Mouse (Mus musculus): ENCODE data around the gene Erc2. TPM values are rescaled to one million over a fixed set of nuclear protein-coding genes. Genes with fewer than 3 reads are reported as not detected.

Gene Erc2
- polyA plus RNA-seq, 1 experiment from 2014 or later, result 90.7 TPM

DNA sequence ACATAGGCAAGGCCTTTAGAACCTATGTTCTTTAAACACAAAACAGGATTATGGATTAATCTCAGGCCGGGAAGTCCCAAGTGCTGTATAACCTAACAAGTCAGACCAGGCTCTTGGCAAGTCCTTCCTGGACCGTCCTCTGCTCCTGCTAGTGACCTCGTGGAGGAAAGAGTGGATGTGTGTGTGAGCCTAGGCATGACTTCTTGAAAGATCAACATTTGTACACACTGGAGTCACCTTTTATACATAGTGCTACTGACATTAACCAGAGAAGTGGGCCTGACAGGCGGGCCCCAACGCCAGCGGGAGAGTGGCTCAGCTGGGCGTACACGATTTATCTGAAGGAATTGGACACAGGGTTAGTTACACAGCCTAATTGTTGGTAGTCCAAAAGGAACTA, 504.6 kb downstream of the Erc2 start:
- H3K36me3 ChIP-seq (ENCODE audit: control insufficient read depth, insufficient read depth, low read length), result no peaks in the 10 kb centered on the region
- H3K27ac ChIP-seq (replicated peaks; ENCODE audit: low read depth, low read length), result no peak overlapping the region
- H3K9me3 ChIP-seq (ENCODE audit: control insufficient read depth, low read length), result no peaks in the 10 kb centered on the region
- no peak for ATAC-seq (ENCODE audit: low FRiP score, low TSS enrichment)
- H3K27me3 ChIP-seq (ENCODE audit: control insufficient read depth, insufficient read depth, low read length), result no peaks in the 10 kb centered on the region
- H3K9ac ChIP-seq (replicated peaks; ENCODE audit: low read length), result no peak overlapping the region
- H3K4me2 ChIP-seq (ENCODE audit: low read length), result no peak overlapping the region
- WGBS, result 89% methylated on average over 8 of the region's 8 CpGs
- no peak for DNase-seq
- H3K4me1 ChIP-seq (ENCODE audit: control insufficient read depth, insufficient read depth, low read length), result no peaks in the 10 kb centered on the region
- no peak overlapping the region for H3K4me3 ChIP-seq (replicated peaks; ENCODE audit: low read depth, low read length)

DNA sequence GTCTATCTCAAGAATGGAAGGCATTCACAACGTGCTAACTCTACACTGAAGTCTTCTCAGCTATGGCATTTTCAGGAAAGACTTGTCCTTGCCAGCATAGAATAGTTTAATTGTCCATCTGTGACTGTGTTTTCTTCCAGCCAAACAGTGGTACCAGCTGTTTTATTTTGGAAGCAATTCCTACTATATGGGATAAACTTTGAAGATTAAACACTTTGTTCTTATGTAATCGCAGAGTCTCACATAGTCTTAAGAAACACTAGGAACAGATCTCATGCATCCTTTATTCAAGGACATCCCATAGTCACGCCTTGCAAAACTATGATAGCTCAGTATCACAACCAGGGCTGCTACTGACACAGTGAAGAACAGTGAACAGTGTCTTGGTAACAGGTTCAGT, 506.8 kb downstream of the Erc2 start:
- ATAC-seq (ENCODE audit: low FRiP score, low TSS enrichment), result no peak
- no peak for DNase-seq
- Histone ChIP-seq H3K4me2 (ENCODE audit: low read length) (no peak overlapping the region), H3K36me3 (ENCODE audit: control insufficient read depth, insufficient read depth, low read length) (no peaks in the 10 kb centered on the region), H3K4me1 (ENCODE audit: control insufficient read depth, insufficient read depth, low read length) (no peaks in the 10 kb centered on the region), H3K4me3 (replicated peaks; ENCODE audit: low read depth, low read length) (no peak overlapping the region), H3K27me3 (ENCODE audit: control insufficient read depth, insufficient read depth, low read length) (no peaks in the 10 kb centered on the region), H3K9ac (replicated peaks; ENCODE audit: low read length) (no peak overlapping the region), H3K27ac (replicated peaks; ENCODE audit: low read depth, low read length) (no peak overlapping the region), H3K9me3 (ENCODE audit: control insufficient read depth, low read length) (no peaks in the 10 kb centered on the region)
- 89% methylated on average over 3 of the region's 3 CpGs for WGBS

DNA sequence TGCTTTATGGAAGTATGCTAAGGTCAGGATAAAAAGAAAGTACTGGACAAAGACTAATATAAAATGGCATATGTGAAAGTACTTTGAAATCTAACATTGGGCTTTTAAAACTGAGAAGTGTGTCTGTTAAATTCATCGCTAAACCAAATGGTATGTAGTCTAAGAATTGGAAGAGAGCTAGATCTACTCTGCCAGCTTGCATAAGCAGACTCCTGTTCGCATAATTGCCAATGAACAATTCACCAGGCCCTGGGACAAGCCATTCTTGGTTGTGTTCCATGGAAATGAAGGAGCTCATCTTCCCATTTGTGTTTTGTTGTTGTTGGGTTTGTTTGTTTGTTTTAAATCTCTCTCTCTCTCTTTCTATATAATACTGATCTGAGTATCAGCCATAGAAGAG, 521.8 kb downstream of the Erc2 start:
- DNase-seq (no peak), ATAC-seq (ENCODE audit: low FRiP score, low TSS enrichment) (no peak)
- no peak overlapping the region for H3K4me3 ChIP-seq (replicated peaks; ENCODE audit: low read depth, low read length)
- H3K4me1 ChIP-seq (ENCODE audit: control insufficient read depth, insufficient read depth, low read length), result no peaks in the 10 kb centered on the region
- H3K9me3 ChIP-seq (ENCODE audit: control insufficient read depth, low read length), result no peaks in the 10 kb centered on the region
- H3K27ac ChIP-seq (replicated peaks; ENCODE audit: low read depth, low read length), result no peak overlapping the region
- no peak overlapping the region for H3K9ac ChIP-seq (replicated peaks; ENCODE audit: low read length)
- H3K36me3 ChIP-seq (ENCODE audit: control insufficient read depth, insufficient read depth, low read length), result no peaks in the 10 kb centered on the region
- no peaks in the 10 kb centered on the region for H3K27me3 ChIP-seq (ENCODE audit: control insufficient read depth, insufficient read depth, low read length)
- no peak overlapping the region for H3K4me2 ChIP-seq (ENCODE audit: low read length)
- WGBS, result 84% methylated on average over 2 of the region's 2 CpGs

DNA sequence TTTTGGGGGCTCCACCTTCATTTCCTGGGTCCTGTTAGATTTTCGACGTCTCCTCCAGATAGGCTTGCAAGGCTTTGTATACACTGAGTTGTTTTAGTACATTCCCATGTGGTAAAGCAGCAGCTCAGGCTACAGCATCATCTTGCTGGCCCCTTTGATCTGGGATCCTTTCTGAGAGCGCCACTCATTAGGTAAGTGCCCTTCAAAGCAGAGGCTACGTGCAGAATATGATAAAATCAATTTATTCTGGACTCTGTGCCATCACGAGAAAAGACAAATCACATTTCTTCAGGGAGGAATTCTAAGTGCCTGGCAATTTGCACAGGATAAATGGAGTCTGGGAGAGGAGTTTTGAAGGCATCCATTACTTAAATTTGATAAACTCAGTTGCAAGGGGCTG, 525.0 kb downstream of the Erc2 start:
- no peaks in the 10 kb centered on the region for H3K4me1 ChIP-seq (ENCODE audit: control insufficient read depth, insufficient read depth, low read length)
- H3K9me3 ChIP-seq (ENCODE audit: control insufficient read depth, low read length), result no peaks in the 10 kb centered on the region
- H3K9ac ChIP-seq (replicated peaks; ENCODE audit: low read length), result no peak overlapping the region
- ATAC-seq (ENCODE audit: low FRiP score, low TSS enrichment), result no peak
- peak; percentile 51 for DNase-seq
- no peaks in the 10 kb centered on the region for H3K27me3 ChIP-seq (ENCODE audit: control insufficient read depth, insufficient read depth, low read length)
- H3K27ac ChIP-seq (replicated peaks; ENCODE audit: low read depth, low read length), result no peak overlapping the region
- H3K4me3 ChIP-seq (replicated peaks; ENCODE audit: low read depth, low read length), result no peak overlapping the region
- no peaks in the 10 kb centered on the region for H3K36me3 ChIP-seq (ENCODE audit: control insufficient read depth, insufficient read depth, low read length)
- WGBS, result 56% methylated on average over 5 of the region's 5 CpGs
- no peak overlapping the region for H3K4me2 ChIP-seq (ENCODE audit: low read length)

DNA sequence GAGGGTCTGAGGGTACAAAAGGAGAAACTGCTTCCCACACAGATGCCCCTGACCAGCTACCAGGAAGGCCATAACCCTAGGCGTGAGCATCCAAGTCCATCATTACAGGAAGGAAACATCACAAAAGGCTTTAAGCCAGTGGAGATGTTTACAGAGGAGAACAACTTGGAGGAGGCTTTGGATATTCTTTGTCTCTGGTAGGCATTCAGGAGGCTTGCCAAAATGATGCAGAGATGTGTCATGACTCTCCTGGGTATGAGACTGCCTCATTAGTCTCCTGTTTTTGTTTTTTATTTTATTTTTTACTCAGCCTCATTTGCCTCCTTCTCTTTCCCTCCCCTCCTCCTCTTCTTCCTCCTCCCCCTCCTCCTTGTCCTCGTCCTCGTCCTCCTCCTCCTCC, 528.7 kb downstream of the Erc2 start:
- no peak overlapping the region for H3K4me3 ChIP-seq (replicated peaks; ENCODE audit: low read depth, low read length)
- H3K27ac ChIP-seq (replicated peaks; ENCODE audit: low read depth, low read length), result no peak overlapping the region
- H3K4me2 ChIP-seq (ENCODE audit: low read length), result no peak overlapping the region
- WGBS, result 92% methylated on average over 3 of the region's 3 CpGs
- H3K9ac ChIP-seq (replicated peaks; ENCODE audit: low read length), result no peak overlapping the region
- ATAC-seq (ENCODE audit: low FRiP score, low TSS enrichment), result no peak
- no peaks in the 10 kb centered on the region for H3K27me3 ChIP-seq (ENCODE audit: control insufficient read depth, insufficient read depth, low read length)
- no peaks in the 10 kb centered on the region for H3K9me3 ChIP-seq (ENCODE audit: control insufficient read depth, low read length)
- no peaks in the 10 kb centered on the region for H3K4me1 ChIP-seq (ENCODE audit: control insufficient read depth, insufficient read depth, low read length)
- no peak for DNase-seq
- H3K36me3 ChIP-seq (ENCODE audit: control insufficient read depth, insufficient read depth, low read length), result no peaks in the 10 kb centered on the region

DNA sequence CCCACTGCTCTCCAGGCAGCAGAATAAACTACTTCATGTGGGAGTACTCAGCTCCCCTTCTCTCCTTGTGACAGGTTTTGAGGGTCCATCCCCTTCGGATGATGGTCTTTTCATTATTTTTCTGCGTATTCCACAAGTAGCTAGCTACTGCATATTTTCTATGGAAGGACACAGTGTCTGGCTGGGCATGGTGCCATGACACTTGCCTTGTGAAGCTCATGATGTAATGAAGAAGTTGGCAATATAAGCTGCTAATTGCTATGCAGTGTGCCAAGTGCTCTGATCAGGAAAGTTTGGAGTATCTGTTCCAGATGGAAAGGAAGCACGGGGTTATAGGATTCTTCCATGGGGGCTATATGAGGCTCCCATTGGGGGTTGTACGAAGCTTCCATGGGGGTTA, 533.5 kb downstream of the Erc2 start:
- 95% methylated on average over 4 of the region's 4 CpGs for WGBS
- ATAC-seq (ENCODE audit: low FRiP score, low TSS enrichment) (no peak), DNase-seq (no peak)
- no peaks in the 10 kb centered on the region for H3K9me3 ChIP-seq (ENCODE audit: control insufficient read depth, low read length)
- no peaks in the 10 kb centered on the region for H3K4me1 ChIP-seq (ENCODE audit: control insufficient read depth, insufficient read depth, low read length)
- H3K4me3 ChIP-seq (replicated peaks; ENCODE audit: low read depth, low read length), result no peak overlapping the region
- no peaks in the 10 kb centered on the region for H3K36me3 ChIP-seq (ENCODE audit: control insufficient read depth, insufficient read depth, low read length)
- no peak overlapping the region for H3K9ac ChIP-seq (replicated peaks; ENCODE audit: low read length)
- H3K4me2 ChIP-seq (ENCODE audit: low read length), result no peak overlapping the region
- no peak overlapping the region for H3K27ac ChIP-seq (replicated peaks; ENCODE audit: low read depth, low read length)
- no peaks in the 10 kb centered on the region for H3K27me3 ChIP-seq (ENCODE audit: control insufficient read depth, insufficient read depth, low read length)

DNA sequence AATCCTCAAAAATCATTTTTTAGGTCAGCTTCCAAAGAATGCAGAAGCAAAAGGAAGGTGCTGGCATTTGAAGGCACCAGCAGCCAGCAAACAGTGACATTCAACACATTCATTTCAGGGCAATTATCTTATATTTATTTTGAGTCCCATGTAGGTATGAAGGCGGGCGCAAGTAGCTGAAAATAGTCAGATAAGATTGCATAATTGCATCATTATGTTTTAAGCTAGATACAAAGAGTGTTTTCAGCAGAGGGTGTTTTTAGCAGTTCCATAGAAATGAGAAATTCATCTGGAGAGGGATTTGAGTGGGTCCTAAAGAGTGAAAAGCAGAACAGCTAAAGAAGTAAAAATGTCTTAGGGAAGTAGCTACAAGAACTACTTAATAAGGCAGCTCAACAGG, 538.6 kb downstream of the Erc2 start:
- Histone ChIP-seq H3K4me3 (replicated peaks; ENCODE audit: low read depth, low read length) (no peak overlapping the region), H3K36me3 (ENCODE audit: control insufficient read depth, insufficient read depth, low read length) (no peaks in the 10 kb centered on the region), H3K9me3 (ENCODE audit: control insufficient read depth, low read length) (no peaks in the 10 kb centered on the region), H3K4me1 (ENCODE audit: control insufficient read depth, insufficient read depth, low read length) (peaks cover 13% of the 10 kb centered on the region), H3K9ac (replicated peaks; ENCODE audit: low read length) (no peak overlapping the region), H3K27me3 (ENCODE audit: control insufficient read depth, insufficient read depth, low read length) (no peaks in the 10 kb centered on the region), H3K4me2 (ENCODE audit: low read length) (no peak overlapping the region), H3K27ac (replicated peaks; ENCODE audit: low read depth, low read length) (no peak overlapping the region)
- WGBS, result 96% methylated on average over 2 of the region's 2 CpGs
- ATAC-seq (ENCODE audit: low FRiP score, low TSS enrichment) (no peak), DNase-seq (no peak)

DNA sequence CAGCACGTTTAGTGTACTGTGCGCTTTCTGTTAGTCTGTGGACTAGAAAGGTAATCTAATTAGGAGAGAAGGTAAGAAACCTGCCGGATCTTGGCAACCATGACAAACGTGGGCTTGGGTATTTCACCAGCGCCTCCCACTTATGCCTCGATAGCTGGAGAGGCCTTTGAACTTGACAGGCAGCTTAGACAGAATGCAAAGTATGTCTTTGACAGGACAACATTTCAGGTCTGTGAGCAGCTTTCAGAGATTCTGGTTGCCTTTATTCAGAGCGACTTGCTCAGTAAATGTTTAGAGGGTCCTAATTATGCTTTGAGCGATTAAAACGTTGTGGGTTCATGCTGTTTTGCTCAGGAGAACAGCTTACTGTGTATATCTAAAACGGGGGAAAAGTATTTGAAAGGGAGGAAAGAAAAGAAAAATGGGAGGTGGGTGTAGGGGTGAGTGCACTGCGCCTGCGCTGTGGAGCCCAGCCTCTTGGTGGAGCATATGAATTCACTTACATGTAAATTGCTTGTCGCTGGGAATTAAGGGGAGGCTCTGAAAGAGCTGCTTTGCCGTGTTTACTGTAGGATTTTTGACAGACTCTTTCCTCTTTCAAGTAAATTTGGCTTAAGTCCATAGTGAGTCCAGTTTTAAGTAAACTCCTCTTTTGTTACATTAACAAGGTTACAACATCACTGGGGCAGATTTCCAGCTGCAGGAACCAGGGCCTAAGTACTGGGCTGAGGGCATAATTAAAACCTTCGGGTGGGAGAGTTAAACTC, 542.6 kb downstream of the Erc2 start:
- Histone ChIP-seq H3K27me3 (ENCODE audit: control insufficient read depth, insufficient read depth, low read length) (no peaks in the 10 kb centered on the region), H3K9me3 (ENCODE audit: control insufficient read depth, low read length) (no peaks in the 10 kb centered on the region), H3K4me3 (replicated peaks; ENCODE audit: low read depth, low read length) (no peak overlapping the region), H3K27ac (replicated peaks; ENCODE audit: low read depth, low read length) (peak overlapping the region; percentile 68), H3K4me1 (ENCODE audit: control insufficient read depth, insufficient read depth, low read length) (peaks cover 13% of the 10 kb centered on the region), H3K36me3 (ENCODE audit: control insufficient read depth, insufficient read depth, low read length) (no peaks in the 10 kb centered on the region), H3K4me2 (ENCODE audit: low read length) (peak overlapping the region; percentile 46), H3K9ac (replicated peaks; ENCODE audit: low read length) (no peak overlapping the region)
- peak; percentile 85 for DNase-seq
- peak; percentile 53; the same call in 1 of the 2 replicates for ATAC-seq (ENCODE audit: low FRiP score, low TSS enrichment)
- WGBS, result 15% methylated on average over 15 of the region's 15 CpGs

DNA sequence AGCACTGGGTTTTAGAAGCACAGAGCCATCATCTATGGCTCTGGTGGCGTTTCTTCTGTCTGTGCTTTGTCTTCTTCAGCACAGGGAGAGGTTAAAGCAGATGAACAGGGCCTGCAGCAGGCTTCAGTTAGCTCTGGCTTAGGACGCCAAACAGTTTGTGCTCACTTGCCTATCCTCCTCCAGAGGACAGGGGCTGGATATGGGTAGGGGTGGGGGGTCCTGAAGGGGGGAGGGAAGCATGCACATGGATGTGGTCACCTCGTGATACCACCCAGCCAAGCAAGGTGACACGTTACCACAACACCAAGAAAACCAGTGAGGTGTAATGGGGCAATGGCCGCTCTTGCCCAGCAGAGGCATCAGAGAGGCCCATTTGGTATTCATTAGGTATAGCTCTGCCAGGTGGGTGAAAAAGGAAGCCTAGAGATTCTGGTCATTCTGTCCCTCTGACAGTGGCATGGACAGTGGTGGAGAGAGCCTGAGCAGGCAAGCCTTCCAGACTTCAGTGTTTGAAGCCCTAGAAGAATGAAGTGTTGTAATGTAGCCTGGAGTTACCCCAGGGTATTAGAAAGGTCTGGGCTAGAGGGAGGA, 543.5 kb downstream of the Erc2 start:
- peak; percentile 26 for DNase-seq
- Histone ChIP-seq H3K27me3 (ENCODE audit: control insufficient read depth, insufficient read depth, low read length) (no peaks in the 10 kb centered on the region), H3K27ac (replicated peaks; ENCODE audit: low read depth, low read length) (peak overlapping the region; percentile 39; the same call in 1 of the 2 replicates), H3K9ac (replicated peaks; ENCODE audit: low read length) (no peak overlapping the region), H3K9me3 (ENCODE audit: control insufficient read depth, low read length) (no peaks in the 10 kb centered on the region), H3K4me3 (replicated peaks; ENCODE audit: low read depth, low read length) (no peak overlapping the region), H3K4me1 (ENCODE audit: control insufficient read depth, insufficient read depth, low read length) (peaks cover 13% of the 10 kb centered on the region), H3K36me3 (ENCODE audit: control insufficient read depth, insufficient read depth, low read length) (no peaks in the 10 kb centered on the region), H3K4me2 (ENCODE audit: low read length) (no peak overlapping the region)
- 56% methylated on average over 5 of the region's 5 CpGs for WGBS
- no peak for ATAC-seq (ENCODE audit: low FRiP score, low TSS enrichment)

All from midbrain, embryonic 14.5 days (tissue).